Mouse (Mus musculus) cortical plate, adult 2 months (tissue): ENCODE results near the gene Fgf18.

Experiments
- CTCF ChIP-seq: fragments of 200-500 bp; IDR thresholded peaks from 2 replicates; pipeline ENCODE4 v1.5.1; 2011; ENCODE audit warnings: mild to moderate bottlenecking, control low read depth, low read length; ENCODE audit not compliant: insufficient read depth; ENCODE audit errors: extremely low read depth
- POLR2A ChIP-seq: fragments of 200-500 bp; IDR thresholded peaks from 2 replicates; pipeline ENCODE4 v1.6.1; 2011; ENCODE audit warnings: mild to moderate bottlenecking, low read length, control low read depth; ENCODE audit not compliant: insufficient read depth; ENCODE audit errors: extremely low read depth

GRCm38 (mm10) chr11:33100027-33100507, 47.1 kb downstream of the Fgf18 start:
- TF ChIP-seq CTCF (no peak), POLR2A (no peak)
